Comparison of ENCODE assay signal across 28 mouse cellular contexts in the genomic region with DNA sequence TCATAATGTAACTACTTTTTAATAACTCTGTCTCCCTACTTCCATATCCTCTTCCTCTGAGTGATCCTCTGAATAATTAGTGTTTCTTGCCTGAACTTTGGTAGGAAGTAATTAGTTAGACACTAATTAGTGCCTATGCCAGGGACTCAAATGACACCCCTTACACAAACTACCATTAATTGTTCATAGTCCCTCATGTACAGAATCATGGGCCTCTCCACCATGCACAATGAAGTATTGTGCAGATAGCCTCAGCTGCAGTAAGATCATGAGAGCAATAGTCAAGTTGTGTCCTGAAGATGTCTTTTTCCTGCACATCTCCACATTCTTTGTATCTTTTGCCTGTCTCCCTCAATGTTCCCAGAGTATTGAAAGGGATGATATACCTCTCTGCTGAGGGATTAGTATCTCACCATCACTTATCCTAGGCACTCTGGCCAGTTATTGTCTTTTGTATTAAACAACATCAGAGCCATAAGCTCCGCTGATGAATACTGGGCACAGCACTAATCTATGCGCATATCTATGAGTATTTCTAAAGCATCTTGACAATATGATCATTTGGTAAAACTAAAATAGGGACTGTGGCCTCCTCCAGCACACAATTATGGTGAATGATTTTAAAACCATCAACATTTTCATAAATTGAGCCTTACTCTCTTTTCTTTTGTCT.
DNase-seq lines count a peak whose midpoint lies in the region; ATAC-seq and TF ChIP-seq lines count a peak whose summit lies in the region.
"Had no signal": no experiment of that assay in that cellular context is flagged by ENCODE, and none has a peak within 500 bp of the region (broad histone marks: within the 10 kb centered on the region; RNA-seq: fewer than 3 reads in every experiment).

No protein-coding gene starts in this region.

- no peaks in the 10 kb centered on the region for H3K27me3 ChIP-seq in forebrain, embryonic 12.5 days
- no peaks in the 10 kb centered on the region for H3K27me3 ChIP-seq in forebrain, embryonic 10.5 days (ENCODE audit: poor library complexity, severe bottlenecking)
- no peaks in the 10 kb centered on the region for H3K27me3 ChIP-seq in midbrain, embryonic 11.5 days (ENCODE audit: control insufficient read depth, insufficient read depth, low read length)
- no peaks in the 10 kb centered on the region for H3K27me3 ChIP-seq in midbrain, embryonic 16.5 days (ENCODE audit: control insufficient read depth, insufficient read depth, low read depth, low read length)
- no peaks in the 10 kb centered on the region for H3K27me3 ChIP-seq in liver, postnatal 0 days (ENCODE audit: insufficient read depth, low read length)
- H3K27me3 ChIP-seq: CH12.LX; heart, embryonic 15.5 days; Patski had no signal

- no peak overlapping the region for H3K4me3 ChIP-seq in forebrain, embryonic 12.5 days (replicated peaks)
- H3K4me3 ChIP-seq in forebrain, embryonic 10.5 days: no peak overlapping the region
- no peak overlapping the region for H3K4me3 ChIP-seq in midbrain, embryonic 11.5 days (ENCODE audit: low read depth, low read length)
- no peak overlapping the region for H3K4me3 ChIP-seq in midbrain, embryonic 16.5 days (ENCODE audit: low read depth, low read length)
- H3K4me3 ChIP-seq in liver, postnatal 0 days (ENCODE audit: low read depth, low read length): no peak overlapping the region
- H3K4me3 ChIP-seq: gastrocnemius, adult 2 months; heart, embryonic 15.5 days; hindbrain, embryonic 10.5 days had no signal

- H3K9ac ChIP-seq in forebrain, embryonic 12.5 days: no peak overlapping the region
- no peak overlapping the region for H3K9ac ChIP-seq in midbrain, embryonic 11.5 days (ENCODE audit: low read length)
- H3K9ac ChIP-seq in midbrain, embryonic 16.5 days (ENCODE audit: low read depth, low read length): no peak overlapping the region
- H3K9ac ChIP-seq in liver, postnatal 0 days (replicated peaks): no peak overlapping the region
- H3K9ac ChIP-seq: heart, embryonic 15.5 days; hindbrain, embryonic 14.5 days had no signal

- WGBS in forebrain, embryonic 12.5 days: 67% methylated on average over 2 of the region's 2 CpGs
- WGBS in forebrain, embryonic 10.5 days: 83% methylated on average over 2 of the region's 2 CpGs
- WGBS in midbrain, embryonic 11.5 days: 67% methylated on average over 2 of the region's 2 CpGs
- WGBS in midbrain, embryonic 16.5 days: 60% methylated on average over 2 of the region's 2 CpGs
- 77% methylated on average over 2 of the region's 2 CpGs for WGBS in liver, postnatal 0 days (ENCODE audit: insufficient replicate concordance)

- no peaks in the 10 kb centered on the region for H3K36me3 ChIP-seq in forebrain, embryonic 12.5 days (replicated peaks)
- no peaks in the 10 kb centered on the region for H3K36me3 ChIP-seq in forebrain, embryonic 10.5 days (replicated peaks)
- H3K36me3 ChIP-seq in midbrain, embryonic 11.5 days (ENCODE audit: control insufficient read depth, insufficient read depth, low read length): no peaks in the 10 kb centered on the region
- H3K36me3 ChIP-seq in midbrain, embryonic 16.5 days (ENCODE audit: control insufficient read depth, insufficient read depth, low read length): no peaks in the 10 kb centered on the region
- no peaks in the 10 kb centered on the region for H3K36me3 ChIP-seq in liver, postnatal 0 days (replicated peaks; ENCODE audit: insufficient read depth, low read length)
- H3K36me3 ChIP-seq: G1E; heart, embryonic 15.5 days; hindbrain, embryonic 10.5 days had no signal

- H3K9me3 ChIP-seq in forebrain, embryonic 12.5 days: no peaks in the 10 kb centered on the region
- no peaks in the 10 kb centered on the region for H3K9me3 ChIP-seq in forebrain, embryonic 10.5 days
- H3K9me3 ChIP-seq in midbrain, embryonic 11.5 days (ENCODE audit: control insufficient read depth, low read length): no peaks in the 10 kb centered on the region
- H3K9me3 ChIP-seq in midbrain, embryonic 16.5 days (replicated peaks; ENCODE audit: control insufficient read depth, low read length, poor library complexity, severe bottlenecking): no peaks in the 10 kb centered on the region
- no peaks in the 10 kb centered on the region for H3K9me3 ChIP-seq in liver, postnatal 0 days (ENCODE audit: low read length)
- H3K9me3 ChIP-seq: G1E; heart, embryonic 15.5 days; hindbrain, embryonic 10.5 days had no signal

- H3K27ac ChIP-seq in forebrain, embryonic 12.5 days: no peak overlapping the region
- H3K27ac ChIP-seq in forebrain, embryonic 10.5 days: no peak overlapping the region
- H3K27ac ChIP-seq in midbrain, embryonic 11.5 days (ENCODE audit: low read depth, low read length): no peak overlapping the region
- no peak overlapping the region for H3K27ac ChIP-seq in midbrain, embryonic 16.5 days (ENCODE audit: low read length)
- H3K27ac ChIP-seq in liver, postnatal 0 days (ENCODE audit: low read depth): no peak overlapping the region
- H3K27ac ChIP-seq: gastrocnemius, adult 2 months; heart, embryonic 15.5 days; hindbrain, embryonic 10.5 days; hindbrain, embryonic 14.5 days; hindbrain, postnatal 0 days had no signal

- TF ChIP-seq EP300 in liver, postnatal 0 days (IDR thresholded peaks at IDR 0.05; ENCODE audit: low read depth): no peak

- peak; percentile 41; the same call in 1 of the 2 replicates for ATAC-seq in forebrain, embryonic 12.5 days (ENCODE audit: low FRiP score)
- ATAC-seq in midbrain, embryonic 11.5 days (ENCODE audit: low FRiP score): peak; percentile 55; the same call in 1 of the 2 replicates
- ATAC-seq in midbrain, embryonic 16.5 days: no peak
- ATAC-seq in liver, postnatal 0 days: no peak
- ATAC-seq: hindbrain, postnatal 0 days; inflammation-experienced regulatory T-cells, adult 6 months; intestine, embryonic 16.5 days; Patski had no signal

- TF ChIP-seq CTCF in liver, postnatal 0 days (IDR thresholded peaks at IDR 0.05; ENCODE audit: low read depth): no peak

- H3K4me2 ChIP-seq in forebrain, embryonic 12.5 days: no peak overlapping the region
- no peak overlapping the region for H3K4me2 ChIP-seq in midbrain, embryonic 11.5 days
- no peak overlapping the region for H3K4me2 ChIP-seq in midbrain, embryonic 16.5 days (ENCODE audit: low read length)
- H3K4me2 ChIP-seq in liver, postnatal 0 days (ENCODE audit: low read depth, low read length): no peak overlapping the region
- H3K4me2 ChIP-seq: heart, embryonic 11.5 days; heart, embryonic 15.5 days; hindbrain, embryonic 14.5 days had no signal

- DNase-seq in forebrain, embryonic 10.5 days (ENCODE audit: extremely low spot score, low spot score): no peak
- no peak for DNase-seq in midbrain, embryonic 11.5 days (ENCODE audit: low spot score, missing footprints)
- DNase-seq in retina, postnatal 1 day: peak; percentile 82
- no peak for DNase-seq in liver, postnatal 0 days
- DNase-seq: adrenal gland, postnatal 10 days; adrenal gland, postnatal 36 days; B cell, adult 2 months; cerebellum, adult 18-20 months; cerebellum, adult 9-10 months; cerebellum, postnatal 14 days; gastrocnemius, adult 2 months; gastrocnemius, postnatal 14 days; heart, adult 11 months; heart, postnatal 10 days; heart, postnatal 36 days; kidney, adult 18-20 months had no signal

- H3K4me1 ChIP-seq in forebrain, embryonic 12.5 days: peaks cover 4% of the 10 kb centered on the region
- H3K4me1 ChIP-seq in forebrain, embryonic 10.5 days: peaks cover 6% of the 10 kb centered on the region; the same call in 1 of the 2 replicates
- 0 out of 2 replicates have a peak, but pooled peaks cover 2% of the 10 kb centered on the region for H3K4me1 ChIP-seq in midbrain, embryonic 11.5 days (ENCODE audit: control insufficient read depth, insufficient read depth, low read length)
- no peaks in the 10 kb centered on the region for H3K4me1 ChIP-seq in midbrain, embryonic 16.5 days (ENCODE audit: control insufficient read depth, insufficient read depth, low read length)
- H3K4me1 ChIP-seq in liver, postnatal 0 days (ENCODE audit: insufficient read depth): no peaks in the 10 kb centered on the region
- H3K4me1 ChIP-seq: heart, embryonic 15.5 days; hindbrain, embryonic 10.5 days had no signal

Comparison
In these comparisons a context has a peak if more than half of its experiments do, and no peak if none do; other contexts are left out.
1. ATAC-seq: peak in forebrain, embryonic 12.5 days (single experiment) and midbrain, embryonic 11.5 days (single experiment); none in midbrain, embryonic 16.5 days (single experiment) and liver, postnatal 0 days (single experiment).